Mouse (Mus musculus) spleen, postnatal 4 days (tissue): Measurements from ENCODE around the gene Tnrc6c.

Source experiments
- DNase-seq, 2 experiments: peaks; one replicate each; pipeline ENCODE4 v3.0.0; 2022; ENCODE audit warnings: low spot score in 2 of 2

The Tnrc6c gene

GRCm38 (mm10) chr11:117638809-117639208, 15.3 kb upstream of the Tnrc6c start:
- DNase-seq = no peak

- no peak for DNase-seq
Measured at GRCm38 (mm10) chr11:117639331-117639970, 14.6 kb upstream of the Tnrc6c start.

- no peak for DNase-seq
Measured at GRCm38 (mm10) chr11:117642181-117642580, 11.9 kb upstream of the Tnrc6c start.

- DNase-seq = no peak
Measured at GRCm38 (mm10) chr11:117643240-117643639, 10.8 kb upstream of the Tnrc6c start.

GRCm38 (mm10) chr11:117646786-117647185, 7.3 kb upstream of the Tnrc6c start:
- DNase-seq = no peak

- no peak for DNase-seq
Measured at GRCm38 (mm10) chr11:117648005-117648404, 6.1 kb upstream of the Tnrc6c start.

GRCm38 (mm10) chr11:117650721-117651644, 3.1 kb upstream of the Tnrc6c start:
- no peak for DNase-seq

GRCm38 (mm10) chr11:117652907-117653306, 1.2 kb upstream of the Tnrc6c start:
- DNase-seq = no peak

GRCm38 (mm10) chr11:117654380-117654924, 363 bp downstream of the Tnrc6c start:
- DNase-seq = peak; percentile 97 to 98

- no peak for DNase-seq
Measured at GRCm38 (mm10) chr11:117654934-117655291, 824 bp downstream of the Tnrc6c start.

GRCm38 (mm10) chr11:117655292-117656076, 1.4 kb downstream of the Tnrc6c start:
- peak; percentile 52 to 80 for DNase-seq

GRCm38 (mm10) chr11:117656077-117656401, 1.9 kb downstream of the Tnrc6c start:
- no peak for DNase-seq

GRCm38 (mm10) chr11:117658974-117659373, 4.9 kb downstream of the Tnrc6c start:
- no peak for DNase-seq

- DNase-seq = no peak
Measured at GRCm38 (mm10) chr11:117663036-117663809, 9.1 kb downstream of the Tnrc6c start.

- DNase-seq = no peak
Measured at GRCm38 (mm10) chr11:117663810-117664139, 9.7 kb downstream of the Tnrc6c start.

GRCm38 (mm10) chr11:117665189-117665588, 11.1 kb downstream of the Tnrc6c start:
- no peak for DNase-seq

GRCm38 (mm10) chr11:117666563-117666962, 12.5 kb downstream of the Tnrc6c start:
- DNase-seq = no peak

- no peak for DNase-seq
Measured at GRCm38 (mm10) chr11:117667152-117667551, 13.1 kb downstream of the Tnrc6c start.

GRCm38 (mm10) chr11:117667825-117668224, 13.7 kb downstream of the Tnrc6c start:
- no peak for DNase-seq

GRCm38 (mm10) chr11:117671626-117672025, 17.5 kb downstream of the Tnrc6c start:
- DNase-seq = no peak

GRCm38 (mm10) chr11:117674531-117674930, 20.4 kb downstream of the Tnrc6c start:
- DNase-seq = no peak
